Mouse (Mus musculus): ENCODE measurements around the gene Map3k1. TPM values are rescaled to one million over a fixed set of nuclear protein-coding genes. Genes with fewer than 3 reads are reported as not detected.

The Map3k1 gene
- polyA plus RNA-seq, 1 experiment from 2014 or later = 16.4 TPM

DNA sequence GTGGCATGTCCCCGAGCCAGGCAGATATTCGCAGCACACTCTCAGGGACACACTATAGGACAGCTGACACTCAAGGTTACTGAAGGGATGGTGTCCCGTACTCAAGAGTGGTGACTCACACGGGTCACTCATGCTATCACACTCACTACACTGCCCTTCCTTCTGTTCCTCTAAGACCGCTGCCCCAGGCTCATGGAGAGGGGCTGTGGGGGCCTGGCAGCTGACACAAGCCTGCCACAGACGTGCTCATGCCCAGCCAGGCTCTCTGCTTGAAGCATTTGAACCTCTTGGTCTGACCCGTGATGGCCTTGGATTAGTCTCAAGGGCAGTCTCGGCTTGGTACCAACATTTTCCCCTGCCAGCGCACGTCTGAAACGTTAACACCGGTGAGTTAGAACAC is 10.7 kb downstream of the Map3k1 start:
- ATAC-seq (ENCODE audit: low read depth) = no peak
- no peak overlapping the region for H3K9ac ChIP-seq (replicated peaks; ENCODE audit: low read depth, low read length)

GRCm38 (mm10) chr13:111797021-111797420 is 11.8 kb downstream of the Map3k1 start:
- H3K36me3 ChIP-seq (ENCODE audit: control insufficient read depth, insufficient read depth, low read length) = no peaks in the 10 kb centered on the region
- no peak overlapping the region for H3K4me3 ChIP-seq (ENCODE audit: low read depth, low read length)
- H3K9me3 ChIP-seq (ENCODE audit: control insufficient read depth, low read length) = no peaks in the 10 kb centered on the region
- H3K4me1 ChIP-seq (ENCODE audit: control insufficient read depth, insufficient read depth, low read length) = peaks cover 14% of the 10 kb centered on the region; the same call in 1 of the 2 replicates
- no peak overlapping the region for H3K4me2 ChIP-seq (ENCODE audit: low read depth, low read length)
- H3K27me3 ChIP-seq (ENCODE audit: control insufficient read depth, insufficient read depth, low read length) = no peaks in the 10 kb centered on the region
- no peak overlapping the region for H3K9ac ChIP-seq (replicated peaks; ENCODE audit: low read depth, low read length)
- WGBS = 16% methylated on average over 8 of the region's 8 CpGs
- no peak overlapping the region for H3K27ac ChIP-seq (ENCODE audit: low read depth, low read length)
- peak; percentile 78; the same call in 1 of the 2 replicates for ATAC-seq (ENCODE audit: low read depth)

More for the DNA sequence above, 10.7 kb downstream of the Map3k1 start:
- Histone ChIP-seq H3K4me1 (ENCODE audit: control insufficient read depth, insufficient read depth, low read length) (peaks cover 14% of the 10 kb centered on the region; the same call in 1 of the 2 replicates), H3K36me3 (ENCODE audit: control insufficient read depth, insufficient read depth, low read length) (no peaks in the 10 kb centered on the region), H3K9me3 (ENCODE audit: control insufficient read depth, low read length) (no peaks in the 10 kb centered on the region), H3K27me3 (ENCODE audit: control insufficient read depth, insufficient read depth, low read length) (no peaks in the 10 kb centered on the region), H3K4me3 (ENCODE audit: low read depth, low read length) (no peak overlapping the region), H3K4me2 (ENCODE audit: low read depth, low read length) (no peak overlapping the region), H3K27ac (ENCODE audit: low read depth, low read length) (no peak overlapping the region)
- WGBS = 76% methylated on average over 12 of the region's 12 CpGs

DNA sequence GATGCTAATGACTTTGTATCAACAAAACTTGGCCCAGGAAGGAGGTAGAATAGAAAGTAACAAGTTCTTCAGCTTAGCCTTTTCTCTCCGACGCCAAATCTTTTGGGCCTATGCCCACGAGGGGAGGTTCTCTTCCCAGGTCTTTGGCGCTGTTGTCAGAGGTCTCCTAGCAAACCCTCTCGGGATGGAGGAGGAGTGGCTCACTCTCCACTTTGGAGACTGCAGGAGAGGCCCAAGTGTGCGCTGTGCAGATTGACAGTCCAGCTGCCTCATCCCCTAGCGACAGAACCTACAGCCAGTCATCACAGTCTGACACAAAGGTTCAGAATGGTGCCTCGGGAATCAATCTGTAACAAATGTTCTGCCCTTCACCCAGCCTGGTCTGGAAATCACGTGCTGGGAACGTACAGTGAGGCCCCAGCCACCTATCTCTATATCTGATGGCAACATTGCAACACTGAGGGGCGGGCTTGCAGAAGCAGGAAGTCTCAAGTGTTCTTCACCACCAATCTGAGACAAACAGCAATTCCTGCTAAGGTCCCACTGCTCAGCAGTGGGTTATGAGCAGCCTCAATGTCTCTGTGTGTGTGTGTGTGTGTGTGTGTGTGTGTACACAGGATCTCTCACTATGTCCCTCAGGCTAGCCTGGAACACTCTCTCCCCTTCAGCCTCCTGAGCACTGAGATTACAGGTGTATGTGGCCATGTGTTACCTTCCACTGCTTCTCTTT is 12.4 kb downstream of the Map3k1 start:
- Histone ChIP-seq H3K27me3 (ENCODE audit: control insufficient read depth, insufficient read depth, low read length) (no peaks in the 10 kb centered on the region), H3K27ac (ENCODE audit: low read depth, low read length) (no peak overlapping the region), H3K4me3 (ENCODE audit: low read depth, low read length) (no peak overlapping the region), H3K36me3 (ENCODE audit: control insufficient read depth, insufficient read depth, low read length) (no peaks in the 10 kb centered on the region), H3K4me2 (ENCODE audit: low read depth, low read length) (no peak overlapping the region), H3K4me1 (ENCODE audit: control insufficient read depth, insufficient read depth, low read length) (peaks cover 14% of the 10 kb centered on the region; the same call in 1 of the 2 replicates), H3K9ac (replicated peaks; ENCODE audit: low read depth, low read length) (no peak overlapping the region), H3K9me3 (ENCODE audit: control insufficient read depth, low read length) (no peaks in the 10 kb centered on the region)
- WGBS = 59% methylated on average over 11 of the region's 11 CpGs
- ATAC-seq (ENCODE audit: low read depth) = no peak

DNA sequence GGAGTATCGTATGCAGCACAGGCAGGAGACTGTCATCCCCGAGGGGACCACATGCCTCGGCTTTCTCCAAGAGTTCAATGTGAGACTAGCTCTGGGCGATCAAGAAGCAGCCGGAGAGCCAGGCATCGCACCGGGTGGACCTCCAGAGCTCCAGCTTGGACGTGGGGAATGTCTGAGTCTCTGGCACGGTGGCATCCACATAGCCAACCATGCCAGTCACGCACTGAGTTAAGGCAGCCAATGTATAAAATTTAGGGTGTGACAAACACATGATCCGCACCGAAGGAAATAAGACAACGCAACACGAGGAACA is 15.9 kb downstream of the Map3k1 start:
- no peak overlapping the region for H3K27ac ChIP-seq (ENCODE audit: low read depth, low read length)
- H3K4me2 ChIP-seq (ENCODE audit: low read depth, low read length) = no peak overlapping the region
- ATAC-seq (ENCODE audit: low read depth) = no peak
- H3K4me3 ChIP-seq (ENCODE audit: low read depth, low read length) = no peak overlapping the region
- H3K4me1 ChIP-seq (ENCODE audit: control insufficient read depth, insufficient read depth, low read length) = peaks cover 22% of the 10 kb centered on the region
- H3K27me3 ChIP-seq (ENCODE audit: control insufficient read depth, insufficient read depth, low read length) = no peaks in the 10 kb centered on the region
- no peaks in the 10 kb centered on the region for H3K36me3 ChIP-seq (ENCODE audit: control insufficient read depth, insufficient read depth, low read length)
- no peaks in the 10 kb centered on the region for H3K9me3 ChIP-seq (ENCODE audit: control insufficient read depth, low read length)
- 84% methylated on average over 14 of the region's 14 CpGs for WGBS
- no peak overlapping the region for H3K9ac ChIP-seq (replicated peaks; ENCODE audit: low read depth, low read length)

GRCm38 (mm10) chr13:111792130-111792974 is 16.4 kb downstream of the Map3k1 start:
- Histone ChIP-seq H3K9ac (replicated peaks; ENCODE audit: low read depth, low read length) (no peak overlapping the region), H3K36me3 (ENCODE audit: control insufficient read depth, insufficient read depth, low read length) (no peaks in the 10 kb centered on the region), H3K4me2 (ENCODE audit: low read depth, low read length) (no peak overlapping the region), H3K4me3 (ENCODE audit: low read depth, low read length) (no peak overlapping the region), H3K4me1 (ENCODE audit: control insufficient read depth, insufficient read depth, low read length) (peaks cover 20% of the 10 kb centered on the region), H3K27ac (ENCODE audit: low read depth, low read length) (no peak overlapping the region), H3K9me3 (ENCODE audit: control insufficient read depth, low read length) (no peaks in the 10 kb centered on the region), H3K27me3 (ENCODE audit: control insufficient read depth, insufficient read depth, low read length) (no peaks in the 10 kb centered on the region)
- ATAC-seq (ENCODE audit: low read depth) = no peak
- 65% methylated on average over 16 of the region's 16 CpGs for WGBS

DNA sequence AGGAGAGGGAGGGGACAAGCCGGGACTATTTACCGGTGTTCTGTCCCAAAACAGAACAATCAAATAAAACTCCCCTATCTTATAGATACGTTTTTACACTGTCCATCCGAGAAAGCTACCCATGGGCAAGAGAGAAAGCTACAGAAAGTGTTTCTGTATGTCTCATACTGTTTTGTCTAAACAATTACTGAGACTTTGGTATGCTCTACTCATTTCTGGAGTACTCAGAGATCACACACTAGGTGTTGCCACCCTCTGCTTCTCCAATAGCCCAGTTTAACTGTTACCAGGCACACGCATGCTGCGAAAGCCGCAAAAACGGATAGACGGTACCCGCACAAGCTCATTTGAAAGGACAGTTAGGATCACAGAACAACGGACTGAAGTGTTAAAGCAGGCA is 17.2 kb downstream of the Map3k1 start:
- Histone ChIP-seq H3K27ac (ENCODE audit: low read depth, low read length) (no peak overlapping the region), H3K27me3 (ENCODE audit: control insufficient read depth, insufficient read depth, low read length) (no peaks in the 10 kb centered on the region), H3K36me3 (ENCODE audit: control insufficient read depth, insufficient read depth, low read length) (no peaks in the 10 kb centered on the region), H3K4me3 (ENCODE audit: low read depth, low read length) (no peak overlapping the region), H3K9ac (replicated peaks; ENCODE audit: low read depth, low read length) (no peak overlapping the region), H3K4me1 (ENCODE audit: control insufficient read depth, insufficient read depth, low read length) (peaks cover 15% of the 10 kb centered on the region; the same call in 1 of the 2 replicates), H3K4me2 (ENCODE audit: low read depth, low read length) (no peak overlapping the region), H3K9me3 (ENCODE audit: control insufficient read depth, low read length) (no peaks in the 10 kb centered on the region)
- 81% methylated on average over 11 of the region's 11 CpGs for WGBS
- ATAC-seq (ENCODE audit: low read depth) = no peak

GRCm38 (mm10) chr13:111789420-111790065 is 19.2 kb downstream of the Map3k1 start:
- H3K4me3 ChIP-seq (ENCODE audit: low read depth, low read length) = no peak overlapping the region
- H3K36me3 ChIP-seq (ENCODE audit: control insufficient read depth, insufficient read depth, low read length) = no peaks in the 10 kb centered on the region
- H3K9me3 ChIP-seq (ENCODE audit: control insufficient read depth, low read length) = no peaks in the 10 kb centered on the region
- no peak overlapping the region for H3K9ac ChIP-seq (replicated peaks; ENCODE audit: low read depth, low read length)
- 48% methylated on average over 9 of the region's 9 CpGs for WGBS
- H3K27me3 ChIP-seq (ENCODE audit: control insufficient read depth, insufficient read depth, low read length) = no peaks in the 10 kb centered on the region
- no peak overlapping the region for H3K27ac ChIP-seq (ENCODE audit: low read depth, low read length)
- 0 out of 2 replicates have a peak, but pooled peaks have one; percentile 7 for ATAC-seq (ENCODE audit: low read depth)
- peaks cover 14% of the 10 kb centered on the region; the same call in 1 of the 2 replicates for H3K4me1 ChIP-seq (ENCODE audit: control insufficient read depth, insufficient read depth, low read length)
- H3K4me2 ChIP-seq (ENCODE audit: low read depth, low read length) = no peak overlapping the region

- WGBS = 85% methylated on average over 9 of the region's 9 CpGs
- peak; percentile 32; the same call in 1 of the 2 replicates for ATAC-seq (ENCODE audit: low read depth)
- Histone ChIP-seq H3K4me3 (ENCODE audit: low read depth, low read length) (no peak overlapping the region), H3K4me1 (ENCODE audit: control insufficient read depth, insufficient read depth, low read length) (peaks cover 14% of the 10 kb centered on the region; the same call in 1 of the 2 replicates), H3K9ac (replicated peaks; ENCODE audit: low read depth, low read length) (no peak overlapping the region), H3K4me2 (ENCODE audit: low read depth, low read length) (no peak overlapping the region), H3K27me3 (ENCODE audit: control insufficient read depth, insufficient read depth, low read length) (no peaks in the 10 kb centered on the region), H3K9me3 (ENCODE audit: control insufficient read depth, low read length) (no peaks in the 10 kb centered on the region), H3K36me3 (ENCODE audit: control insufficient read depth, insufficient read depth, low read length) (no peaks in the 10 kb centered on the region), H3K27ac (ENCODE audit: low read depth, low read length) (no peak overlapping the region)
These were observed 19.9 kb downstream of the Map3k1 start for GRCm38 (mm10) chr13:111788882-111789281.
